Mouse (Mus musculus): ENCODE results near the gene Mgarp.

Mgarp gene

DNA sequence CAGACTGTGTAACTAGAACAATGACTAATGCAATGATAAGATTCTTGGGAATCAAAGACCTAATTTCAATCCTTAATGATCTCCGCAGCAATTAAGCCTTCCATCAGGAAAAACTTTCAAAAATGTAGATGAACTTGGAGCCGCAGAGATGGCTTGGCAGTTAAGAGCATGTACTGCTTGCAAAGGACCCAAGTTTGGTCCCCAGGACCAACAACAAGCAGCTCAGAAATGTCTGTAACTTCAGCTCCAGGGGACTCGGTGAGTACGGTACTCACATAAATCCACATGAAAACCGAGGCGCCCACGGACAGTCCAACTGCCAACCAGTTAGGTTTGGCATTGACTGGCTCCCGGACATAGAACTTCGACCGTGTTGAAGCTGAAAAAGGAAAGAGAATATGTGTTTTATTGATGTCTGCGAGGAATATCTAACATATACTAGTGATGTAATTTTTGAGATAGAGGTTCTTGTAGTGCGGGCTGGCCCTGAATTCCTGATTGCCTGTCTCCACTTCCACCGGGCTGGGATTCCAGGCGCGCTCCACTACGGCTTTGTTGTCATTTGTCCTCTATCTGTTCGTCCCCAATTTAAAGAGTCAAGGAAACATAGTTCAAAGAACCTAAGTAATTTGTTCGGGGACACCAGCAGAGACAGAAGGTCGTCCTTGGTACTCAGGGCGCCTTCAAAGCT, 11.5 kb upstream of the Mgarp start:
- ChIA-PET CTCF (interaction anchor here (0.6 to 1.7 kb wide), 18 partner anchors 8 to 861 kb away, joined by 3 to 20 read pairs (median 3); partner anchors contain the start of gene Mgarp (in 1 of the 4)), POLR2A (interaction anchor here (0.5 to 12.6 kb wide), 27 partner anchors 8 to 184 kb away, joined by 3 to 127 read pairs (median 4); partner anchors contain the start of genes Mgarp (in 3 of the 4), Rab33b (in 2 of the 4) and Noct (in 1 of the 4))

DNA sequence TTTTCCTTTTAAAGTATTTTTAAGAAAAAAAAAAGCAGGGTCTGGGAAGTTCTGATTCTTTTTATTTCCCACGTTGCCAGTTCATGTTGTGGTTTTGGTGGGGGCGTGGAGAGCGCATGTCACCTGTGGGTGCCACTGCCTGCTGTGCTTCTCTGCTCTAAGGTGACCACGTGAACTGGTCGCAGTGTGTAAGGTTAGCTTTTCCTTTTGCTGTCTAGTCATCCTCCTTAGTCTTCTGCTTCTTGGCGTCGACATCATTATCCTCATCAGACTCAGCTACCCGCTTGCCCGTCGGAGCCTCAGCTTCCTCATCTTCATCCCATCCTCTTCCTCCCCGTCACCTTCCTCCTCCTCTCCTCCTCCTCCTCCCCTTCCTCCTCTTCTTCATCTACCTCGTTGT, 6.1 kb upstream of the Mgarp start:
- ChIA-PET CTCF (interaction anchor here in 3 of 4 experiments (0.6 to 1.6 kb wide), 8 partner anchors 10 to 235 kb away, joined by 3 to 6 read pairs (median 4); no protein-coding TSS in a partner anchor), POLR2A (interaction anchor here in 3 of 4 experiments (0.6 to 10.3 kb wide), 7 partner anchors 10 to 328 kb away, joined by 3 to 127 read pairs (median 8); partner anchors contain the start of genes Naa15 (in 2 of the 3) and Ndufc1 (in 1 of the 3))

DNA sequence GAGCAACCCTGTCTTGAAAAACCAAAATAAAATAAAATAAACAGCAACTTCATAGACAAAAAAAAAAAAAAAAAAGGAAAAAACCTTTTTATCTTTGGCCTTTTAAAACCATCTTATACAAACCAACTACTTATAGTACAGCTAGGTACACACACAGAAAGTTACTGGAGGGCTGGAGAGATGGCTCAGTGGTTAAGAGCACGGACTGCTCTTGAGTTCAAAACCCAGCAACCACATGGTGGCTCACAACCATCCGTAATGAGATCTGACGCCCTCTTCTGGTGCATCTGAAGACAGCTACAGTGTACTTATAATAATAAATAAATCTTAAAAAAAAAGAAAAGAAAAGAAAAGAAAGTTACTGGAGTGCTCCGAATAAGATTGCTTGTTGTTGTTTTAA, 5.5 kb upstream of the Mgarp start:
- CTCF ChIA-PET, result interaction anchor here in 3 of 4 experiments (0.6 to 1.6 kb wide), 11 partner anchors 9 to 234 kb away, joined by 3 to 5 read pairs (median 4); no protein-coding TSS in a partner anchor
- POLR2A ChIA-PET, result interaction anchor here in 3 of 4 experiments (0.6 to 10.3 kb wide), 8 partner anchors 10 to 328 kb away, joined by 3 to 127 read pairs (median 6); partner anchors contain the start of genes Naa15 (in 2 of the 3), Ndufc1 (in 1 of the 3) and Rab33b (in 1 of the 3)

DNA sequence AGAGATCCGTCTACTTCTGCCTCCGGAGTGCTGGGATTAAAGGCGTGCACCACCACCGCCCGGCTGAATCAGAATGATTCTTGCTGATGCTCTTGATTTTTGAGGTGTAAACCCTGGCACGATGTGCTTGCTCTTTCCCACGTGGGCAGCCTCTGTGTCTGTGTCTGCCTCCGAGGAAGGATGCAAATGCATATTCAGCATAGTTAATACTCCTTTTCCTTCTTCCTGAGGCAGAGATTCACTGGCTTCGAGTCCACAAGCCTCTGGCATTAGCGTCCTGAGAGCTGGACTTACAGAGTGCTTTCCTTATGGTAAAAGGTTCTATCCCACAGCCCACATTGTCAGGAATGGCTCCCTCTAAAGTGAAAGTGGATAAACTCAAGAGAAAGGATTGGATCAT, 4.1 kb upstream of the Mgarp start:
- CTCF ChIA-PET, result interaction anchor here in 2 of 4 experiments (0.7 to 1.4 kb wide), 3 partner anchors 8 to 22 kb away, joined by 3 to 6 read pairs (median 3); partner anchors contain the start of gene Ndufc1 (in 1 of the 2)
- POLR2A ChIA-PET, result interaction anchor here in 2 of 4 experiments (1.0 to 10.3 kb wide), 4 partner anchors 8 to 125 kb away, joined by 4 to 127 read pairs (median 38); partner anchors contain the start of genes Naa15 (in 2 of the 2) and Ndufc1 (in 2 of the 2)

DNA sequence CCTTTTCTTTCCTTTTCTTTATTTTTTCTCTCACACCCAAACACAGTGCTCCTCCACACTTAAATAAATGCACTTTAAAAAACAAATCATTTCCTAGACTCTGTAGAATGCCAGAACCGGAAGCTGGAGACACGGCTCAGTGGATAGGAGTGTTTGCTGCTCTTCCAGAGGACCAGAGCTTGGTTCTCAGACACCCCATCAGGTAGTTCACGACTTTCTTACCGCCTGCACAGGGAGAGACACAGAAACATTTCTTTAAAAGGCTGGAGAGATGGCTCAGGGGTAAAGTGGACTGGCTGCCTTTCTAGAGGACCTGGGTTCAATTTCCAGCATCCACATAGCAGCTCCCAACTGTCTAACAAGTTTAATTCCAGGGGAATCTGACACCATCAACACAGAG, 3.0 kb upstream of the Mgarp start:
- CTCF ChIA-PET, result interaction anchor here in 3 of 4 experiments (0.7 to 1.6 kb wide), 5 partner anchors 9 to 301 kb away, joined by 3 to 6 read pairs (median 4); partner anchors contain the start of gene Ndufc1 (in 2 of the 3)
- POLR2A ChIA-PET, result interaction anchor here in 3 of 4 experiments (0.6 to 10.3 kb wide), 9 partner anchors 9 to 775 kb away, joined by 3 to 127 read pairs (median 4); partner anchors contain the start of genes Ndufc1 (in 3 of the 3), Naa15 (in 2 of the 3) and Rab33b (in 1 of the 3)

DNA sequence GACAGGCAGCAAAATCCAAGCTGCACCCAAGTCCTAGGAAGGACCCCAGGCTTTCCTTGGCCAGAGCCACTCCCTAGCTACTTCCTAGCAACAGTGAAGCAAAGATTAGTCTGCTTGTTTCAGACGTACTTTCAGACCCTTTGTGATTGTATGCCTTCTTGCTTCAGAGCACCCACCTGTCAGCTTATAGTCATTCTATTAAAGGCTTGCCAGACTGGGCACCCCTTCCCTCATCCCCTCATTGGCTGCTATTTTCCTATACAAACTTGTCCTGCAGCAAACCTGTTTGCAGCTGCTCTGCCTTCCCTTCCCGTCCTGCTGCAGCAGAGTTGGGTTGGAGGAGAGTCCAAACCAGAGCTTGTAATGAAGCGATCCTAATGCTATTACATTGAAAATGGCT, 2.1 kb upstream of the Mgarp start:
- CTCF ChIA-PET, result interaction anchor here (0.8 to 3.4 kb wide), 12 partner anchors 10 to 165 kb away, joined by 3 to 20 read pairs (median 3); partner anchors contain the start of gene Ndufc1 (in 3 of the 4)
- POLR2A ChIA-PET, result interaction anchor here in 3 of 4 experiments (0.5 to 10.3 kb wide), 16 partner anchors 10 to 315 kb away, joined by 3 to 127 read pairs (median 4); partner anchors contain the start of genes Ndufc1 (in 3 of the 3), Naa15 (in 2 of the 3) and Rab33b (in 2 of the 3)

DNA sequence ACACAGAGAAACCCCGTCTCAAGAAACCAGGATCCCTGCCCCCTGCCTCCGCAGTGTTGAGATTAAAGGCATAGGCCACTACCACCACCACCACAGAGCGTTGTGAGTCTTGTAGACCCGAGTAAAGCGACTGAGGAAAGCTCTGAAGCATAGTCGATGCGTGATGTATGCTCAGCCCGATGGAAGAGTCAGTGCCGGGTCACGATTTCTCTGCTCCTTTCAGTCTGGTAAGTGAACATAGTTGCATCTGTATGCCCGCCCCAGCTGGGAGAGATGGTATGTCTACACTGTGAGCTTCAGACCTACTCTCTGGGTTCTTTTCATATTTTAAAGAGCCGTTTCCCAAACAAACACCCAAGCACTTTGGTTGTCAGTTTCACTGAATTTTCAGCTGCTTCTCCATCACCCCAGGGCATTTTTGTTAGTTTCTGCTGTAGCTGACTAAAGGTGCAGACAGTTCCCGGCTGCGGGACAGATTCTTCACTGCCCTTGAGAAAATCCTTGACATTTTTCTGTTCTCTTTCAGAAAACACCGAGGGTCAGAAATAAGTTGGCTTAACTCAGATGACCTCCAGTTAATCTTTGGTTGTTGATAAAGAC, 1.3 kb upstream of the Mgarp start:
- ChIA-PET CTCF (interaction anchor here in 3 of 4 experiments (0.5 to 3.4 kb wide), 13 partner anchors 11 to 164 kb away, joined by 3 to 20 read pairs (median 3); partner anchors contain the start of gene Ndufc1 (in 2 of the 3)), POLR2A (interaction anchor here in 3 of 4 experiments (0.5 to 10.3 kb wide), 14 partner anchors 11 to 1446 kb away, joined by 3 to 127 read pairs (median 6); partner anchors contain the start of genes Ndufc1 (in 3 of the 3), Naa15 (in 2 of the 3) and Rab33b (in 1 of the 3))

DNA sequence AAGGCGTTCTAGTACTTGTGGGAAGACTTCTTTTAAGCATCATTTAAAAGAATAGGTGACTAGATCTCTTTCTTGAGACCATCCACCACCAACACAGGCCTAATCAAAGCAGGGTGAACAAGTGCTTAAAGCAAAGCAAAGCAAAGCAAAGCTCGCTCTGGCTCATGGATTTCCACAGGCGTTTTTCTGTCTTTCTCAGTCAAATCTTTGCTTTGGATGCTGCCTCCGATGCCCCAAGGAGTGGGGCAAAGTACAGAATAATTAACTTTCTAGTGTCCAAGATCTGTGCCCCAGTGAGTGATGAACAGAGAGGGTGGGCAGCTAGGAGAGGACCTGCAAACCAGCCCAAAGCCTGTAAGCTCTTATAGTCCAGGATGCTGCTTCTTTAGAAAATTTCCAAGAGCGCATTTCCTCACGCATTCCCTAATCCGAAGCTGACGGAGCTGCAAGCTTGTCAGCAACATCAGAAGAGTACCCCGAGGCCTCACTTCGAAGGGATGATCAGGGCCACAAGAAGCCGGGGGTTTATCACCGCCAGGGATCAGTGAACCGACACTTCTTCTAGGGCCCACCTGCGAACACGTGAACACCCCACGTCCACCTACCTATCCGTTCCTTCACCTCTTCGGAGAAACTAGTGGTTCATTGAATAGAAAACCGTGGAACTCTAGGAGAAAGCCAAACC, 935 bp downstream of the Mgarp start:
- POLR2A ChIA-PET, result interaction anchor here in 3 of 4 experiments (0.7 to 10.3 kb wide), 13 partner anchors 9 to 88 kb away, joined by 3 to 127 read pairs (median 4); partner anchors contain the start of genes Ndufc1 (in 2 of the 3), Naa15 (in 1 of the 3) and Rab33b (in 1 of the 3)
- CTCF ChIA-PET, result interaction anchor here in 1 of 4 experiments (3.4 kb wide), 1 partner anchor 13 kb away, joined by 20 read pairs; the partner anchor contains the start of gene Ndufc1

DNA sequence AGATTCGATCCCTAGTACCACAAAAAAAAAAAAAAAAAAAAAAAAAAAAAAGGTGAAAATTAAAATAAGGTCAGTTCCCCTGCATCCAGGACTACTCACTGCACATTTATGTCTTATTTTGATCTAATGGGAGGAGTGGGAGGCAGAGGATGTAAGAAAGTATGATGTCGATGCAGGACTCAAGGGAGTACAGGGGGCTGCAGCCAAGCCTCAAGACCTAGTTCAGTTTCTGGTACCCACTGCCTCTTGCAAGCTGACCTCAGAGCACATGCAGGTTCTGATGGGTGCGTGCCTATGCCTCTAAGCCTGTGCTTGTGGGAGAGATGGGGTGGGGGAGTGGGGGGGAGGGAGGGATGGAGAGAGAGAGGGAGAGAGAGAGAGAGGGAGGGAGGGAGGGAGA, 1.7 kb downstream of the Mgarp start:
- POLR2A ChIA-PET, result interaction anchor here in 1 of 4 experiments (1.3 to 10.3 kb wide), 2 partner anchors 17 to 37 kb away, joined by 3 to 127 read pairs; partner anchors contain the start of genes Naa15 and Ndufc1

DNA sequence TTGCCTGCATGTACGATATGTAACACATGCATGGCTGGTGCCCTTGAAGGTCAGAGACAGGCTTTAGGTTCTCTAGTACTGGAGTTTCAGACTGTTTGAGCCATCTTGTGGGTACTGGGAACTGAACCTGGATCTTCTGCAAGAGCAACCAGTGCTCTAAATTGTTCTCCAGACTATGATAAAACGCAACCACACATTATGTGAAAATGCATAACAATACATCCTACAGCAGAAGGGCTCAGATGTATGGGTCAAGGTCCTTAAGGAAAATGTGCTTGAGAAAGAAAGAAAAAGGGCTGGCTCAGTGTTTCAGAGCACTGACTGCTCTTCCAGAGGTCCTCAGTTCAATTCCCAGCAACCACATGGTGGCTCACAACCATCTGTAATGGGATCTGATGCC, 2.9 kb downstream of the Mgarp start:
- ChIA-PET CTCF (no interaction called here), POLR2A (no interaction called here)

More for the DNA sequence above, 1.7 kb downstream of the Mgarp start:
- CTCF ChIA-PET, result no interaction called here

DNA sequence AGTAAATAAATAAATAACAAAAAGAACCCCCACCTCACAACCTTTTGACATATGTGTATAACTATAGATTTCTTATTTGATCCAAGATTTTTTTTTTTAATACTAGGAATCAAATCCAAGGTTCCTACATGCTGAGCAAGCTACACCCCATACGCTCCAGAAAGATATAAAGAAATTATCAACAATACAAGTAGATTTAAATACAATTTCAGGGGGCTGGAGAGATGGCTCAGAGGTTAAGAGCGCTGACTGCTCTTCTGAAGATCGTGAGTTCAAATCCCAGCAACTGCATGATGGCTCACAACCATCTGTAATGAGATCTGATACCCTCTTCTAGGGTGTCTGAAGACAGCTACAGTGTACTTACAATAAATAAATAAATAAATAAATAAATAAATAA, 3.5 kb downstream of the Mgarp start:
- ChIA-PET CTCF (interaction anchor here in 1 of 4 experiments (0.7 to 0.9 kb wide), 2 partner anchors 9 to 10 kb away, joined by 4 read pairs; no protein-coding TSS in a partner anchor), POLR2A (interaction anchor here in 1 of 4 experiments (1.0 to 1.3 kb wide), 2 partner anchors 10 to 35 kb away, joined by 3 read pairs; no protein-coding TSS in a partner anchor)

DNA sequence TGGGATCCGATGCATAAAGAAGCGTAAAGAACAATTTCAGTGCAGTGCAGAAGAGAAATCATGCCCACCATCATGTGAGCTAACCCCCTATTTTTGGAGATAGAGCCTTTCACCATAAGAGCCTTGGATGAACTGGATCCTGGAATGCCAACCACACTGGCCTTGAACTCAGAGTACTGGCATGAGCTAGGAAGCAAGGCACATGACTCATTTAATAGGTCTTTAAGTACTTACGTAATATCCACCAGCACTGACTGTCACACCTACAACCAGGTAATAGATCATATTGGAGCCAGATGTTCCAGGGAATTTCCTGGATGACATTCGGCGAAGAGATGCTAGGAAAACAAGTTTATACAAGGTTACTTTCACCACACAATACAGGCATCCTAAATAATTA, 4.9 kb downstream of the Mgarp start:
- POLR2A ChIA-PET, result interaction anchor here in 1 of 4 experiments (1.1 to 1.3 kb wide), 2 partner anchors 15 to 33 kb away, joined by 3 read pairs; no protein-coding TSS in a partner anchor
- CTCF ChIA-PET, result interaction anchor here in 1 of 4 experiments (0.7 to 1.0 kb wide), 2 partner anchors 11 to 17 kb away, joined by 3 read pairs; partner anchors contain the start of gene Ndufc1

DNA sequence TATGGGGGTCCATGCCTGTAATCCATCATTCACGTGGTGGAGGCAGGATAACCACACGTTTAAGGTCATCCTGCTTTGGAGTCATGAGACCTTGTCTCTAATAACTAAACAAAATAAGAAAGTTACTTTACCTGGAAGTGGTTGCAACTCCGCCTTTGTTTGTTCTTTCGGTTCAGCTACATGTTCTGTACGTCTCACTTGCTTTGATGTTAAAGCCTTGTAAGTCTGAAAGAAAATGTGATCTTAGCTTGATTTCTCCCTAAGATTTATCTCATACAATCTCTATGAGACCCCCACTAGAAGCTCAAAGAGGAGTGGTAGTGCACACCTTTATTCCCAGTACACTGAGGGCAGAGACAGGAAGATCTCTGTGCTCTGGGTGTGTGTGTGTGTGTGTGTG, 5.4 kb downstream of the Mgarp start:
- ChIA-PET POLR2A (interaction anchor here in 1 of 4 experiments (0.6 kb wide), 1 partner anchor 13 kb away, joined by 3 read pairs; no protein-coding TSS in a partner anchor), CTCF (interaction anchor here in 1 of 4 experiments (0.7 kb wide), 1 partner anchor 11 kb away, joined by 3 read pairs; no protein-coding TSS in a partner anchor)

DNA sequence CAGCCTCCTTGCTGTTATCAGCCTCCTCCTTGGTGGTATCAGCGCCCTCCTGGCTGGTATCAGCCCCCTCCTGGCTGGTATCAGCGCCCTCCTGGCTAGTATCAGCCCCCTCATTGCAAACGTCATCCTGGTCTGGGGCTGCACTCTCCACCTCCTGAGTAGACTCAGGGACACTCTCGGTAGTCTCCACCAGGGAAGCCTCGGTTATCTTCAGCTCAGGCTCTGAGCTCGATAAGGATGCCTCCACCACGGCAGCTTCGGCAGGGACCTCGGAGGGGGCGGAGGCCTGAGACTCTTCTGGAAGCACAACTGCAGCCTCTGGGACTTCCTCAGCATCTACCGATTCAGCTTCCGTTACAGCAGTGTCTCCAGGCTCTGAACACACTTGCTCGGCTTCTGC, 7.6 kb downstream of the Mgarp start:
- CTCF ChIA-PET, result interaction anchor here in 3 of 4 experiments (0.6 to 1.3 kb wide), 4 partner anchors 9 to 61 kb away, joined by 3 to 8 read pairs (median 4); no protein-coding TSS in a partner anchor
- POLR2A ChIA-PET, result interaction anchor here in 2 of 4 experiments (1.4 to 1.9 kb wide), 2 partner anchors 10 to 15 kb away, joined by 5 to 7 read pairs; no protein-coding TSS in a partner anchor

DNA sequence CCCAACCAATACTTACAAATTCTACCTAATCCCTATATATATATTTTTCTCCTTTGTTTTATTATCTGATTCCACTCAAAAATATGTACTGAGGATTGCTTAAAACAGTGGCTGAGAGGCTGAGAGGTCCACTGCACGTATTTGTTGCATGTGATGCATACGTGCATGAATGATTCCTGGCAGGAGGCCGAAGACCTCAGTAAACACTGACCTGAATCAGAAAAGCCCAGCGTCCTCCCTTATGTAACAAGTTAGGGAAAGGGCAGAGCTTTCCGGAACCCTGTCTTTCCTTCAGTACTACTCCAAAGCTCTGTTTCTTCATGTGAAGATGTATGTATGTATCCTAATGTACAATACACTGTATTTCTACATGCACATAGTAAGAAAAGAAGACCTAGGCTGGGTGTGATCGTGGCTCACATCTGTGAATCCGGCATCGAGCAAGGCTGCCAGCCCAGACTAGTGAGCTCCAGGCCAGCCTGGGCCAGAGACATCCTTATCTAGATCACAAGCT, 8.6 kb downstream of the Mgarp start:
- ChIA-PET POLR2A (interaction anchor here in 1 of 4 experiments (1.9 kb wide), 1 partner anchor 11 kb away, joined by 5 read pairs; no protein-coding TSS in a partner anchor), CTCF (interaction anchor here in 2 of 4 experiments (0.6 to 1.0 kb wide), 3 partner anchors 14 to 41 kb away, joined by 3 to 5 read pairs (median 3); no protein-coding TSS in a partner anchor)

DNA sequence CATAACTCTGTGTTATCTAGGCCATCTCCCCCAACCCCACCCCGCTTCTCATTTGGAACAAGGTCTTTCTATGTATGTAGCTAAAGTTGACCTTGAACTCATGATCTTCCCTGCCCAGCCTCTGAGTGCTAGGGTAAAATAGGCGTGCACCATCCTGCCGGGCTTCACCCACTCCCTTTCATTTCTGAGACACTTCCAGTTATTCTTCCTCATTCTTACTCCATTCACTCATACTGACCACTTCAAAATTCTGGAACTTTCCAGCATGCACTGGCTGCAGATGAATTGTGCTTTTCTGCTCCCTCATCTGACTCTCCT, 9.4 kb downstream of the Mgarp start:
- CTCF ChIA-PET, result interaction anchor here in 2 of 4 experiments (0.6 to 1.0 kb wide), 3 partner anchors 14 to 280 kb away, joined by 3 to 4 read pairs (median 3); no protein-coding TSS in a partner anchor
- POLR2A ChIA-PET, result interaction anchor here in 2 of 4 experiments (0.5 to 1.6 kb wide), 6 partner anchors 9 to 178 kb away, joined by 3 to 5 read pairs (median 4); partner anchors contain the start of gene Mgarp (in 1 of the 2)

All from embryonic stem cell, embryonic (primary cell).